Mouse (Mus musculus) midbrain, embryonic 15.5 days (tissue): Measurements from ENCODE around the gene Herc3. TPM values are rescaled to one million over a fixed set of nuclear protein-coding genes. Genes with fewer than 3 reads are reported as not detected.

Source experiments
- ATAC-seq: fragments of 200-750 bp; cut with Nextera tagmentation; replicated peaks from 2 replicates; pipeline ENCODE4 v1.8.0; 2017; ENCODE audit warnings: moderate TSS enrichment
- H3K27ac ChIP-seq: fragments of 300-500 bp; sonication (generic); 2 replicates; pipeline ENCODE4 v1.5.1; 2015; ENCODE audit warnings: mild to moderate bottlenecking, inconsistent platforms
- H3K27me3 ChIP-seq: fragments of 300-500 bp; sonication (generic); replicated peaks from 2 replicates; pipeline ENCODE4 v1.6.1; 2015; ENCODE audit warnings: inconsistent platforms
- H3K36me3 ChIP-seq: fragments of 300-500 bp; sonication (generic); replicated peaks from 2 replicates; pipeline ENCODE4 v1.6.1; 2015; ENCODE audit warnings: inconsistent platforms
- H3K4me1 ChIP-seq: fragments of 300-500 bp; sonication (generic); 2 replicates; pipeline ENCODE4 v1.6.1; 2015; ENCODE audit warnings: inconsistent platforms
- H3K4me2 ChIP-seq: fragments of 300-500 bp; sonication (generic); 2 replicates; pipeline ENCODE4 v1.6.1; 2015; ENCODE audit warnings: inconsistent platforms, mild to moderate bottlenecking, moderate library complexity
- H3K4me3 ChIP-seq: fragments of 300-500 bp; sonication (generic); 2 replicates; pipeline ENCODE4 v1.5.1; 2015; ENCODE audit warnings: mild to moderate bottlenecking, inconsistent platforms
- H3K9ac ChIP-seq: fragments of 300-500 bp; sonication (generic); 2 replicates; pipeline ENCODE4 v1.6.1; 2015; ENCODE audit warnings: mild to moderate bottlenecking, inconsistent platforms
- H3K9me3 ChIP-seq: fragments of 300-500 bp; sonication (generic); 2 replicates; pipeline ENCODE4 v1.6.1; 2016; ENCODE audit warnings: inconsistent platforms
- WGBS: fragments of 180-500 bp; shearing (Covaris S2); methylation state at CpG from one replicate; pipeline ENCODE4 v1.1.7; 2015; ENCODE audit warnings: mixed read lengths; 5-methylcytosine and 5-hydroxymethylcytosine counted together
- polyA plus RNA-seq: library from polyadenylated mRNA; unstranded; fragments of >200 nt; fragmentation: Nextera tagmentation; extraction: Ambion mirVana; gene quantifications from 2 replicates; pipeline ENCODE4 v1.2.1, GENCODE M21; 2015

Herc3 gene
- polyA plus RNA-seq, 1 experiment from 2014 or later: 31.3 TPM

DNA sequence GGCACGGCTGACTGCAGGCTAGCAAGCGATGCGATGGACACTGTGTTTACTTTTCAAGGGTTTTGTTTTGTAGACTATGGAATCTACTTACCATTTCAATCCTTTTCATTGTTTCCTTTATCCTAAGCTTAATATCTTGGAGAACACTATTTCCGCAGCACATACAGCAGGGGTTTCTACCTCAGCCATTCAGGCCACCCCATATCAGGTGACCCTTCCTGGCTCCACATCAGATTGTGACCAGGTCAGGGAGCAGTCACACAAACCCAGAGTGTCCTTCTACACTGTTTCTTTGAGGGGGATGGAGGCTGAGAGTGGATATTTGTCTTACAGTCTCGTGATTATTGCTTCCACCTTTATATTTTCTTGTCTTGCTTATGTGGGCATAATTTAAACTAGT, 131.4 kb downstream of the Herc3 start:
- no peak overlapping the region for H3K27ac ChIP-seq
- H3K9ac ChIP-seq: no peak overlapping the region

DNA sequence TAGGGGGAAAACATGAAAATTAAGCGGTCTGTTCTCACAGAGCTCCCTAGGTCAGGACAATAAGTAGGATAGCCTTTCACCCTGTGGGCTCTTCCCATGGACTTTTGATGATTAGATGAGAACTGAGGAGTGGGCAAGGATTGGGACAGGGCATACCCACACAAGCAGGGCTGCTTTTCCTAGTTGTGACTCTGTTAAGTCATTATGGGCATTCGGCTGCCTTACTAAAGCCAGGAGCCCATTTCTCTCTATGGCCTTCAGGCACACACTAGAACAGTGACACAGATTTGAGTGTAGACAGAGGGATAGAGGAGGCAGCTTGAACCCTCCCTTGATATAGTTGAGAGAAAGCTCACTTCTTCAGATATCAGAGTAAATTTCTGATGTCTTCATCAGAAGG, 132.8 kb downstream of the Herc3 start:
- Histone ChIP-seq H3K4me3 (no peak overlapping the region), H3K9me3 (no peaks in the 10 kb centered on the region), H3K4me1 (peaks cover 9% of the 10 kb centered on the region), H3K4me2 (no peak overlapping the region), H3K27ac (no peak overlapping the region), H3K9ac (no peak overlapping the region), H3K27me3 (no peaks in the 10 kb centered on the region), H3K36me3 (no peaks in the 10 kb centered on the region)
- ATAC-seq: no peak
- WGBS: 97% methylated on average over 2 of the region's 2 CpGs

More for the DNA sequence above, 131.4 kb downstream of the Herc3 start:
- H3K36me3 ChIP-seq: no peaks in the 10 kb centered on the region
- H3K4me3 ChIP-seq: no peak overlapping the region
- peaks cover 9% of the 10 kb centered on the region for H3K4me1 ChIP-seq
- ATAC-seq: no peak
- H3K27me3 ChIP-seq: no peaks in the 10 kb centered on the region
- no peak overlapping the region for H3K4me2 ChIP-seq
- WGBS: 81% methylated on average over 5 of the region's 5 CpGs
- no peaks in the 10 kb centered on the region for H3K9me3 ChIP-seq

- H3K9ac ChIP-seq: no peak overlapping the region
- H3K36me3 ChIP-seq: no peaks in the 10 kb centered on the region
- H3K4me3 ChIP-seq: no peak overlapping the region
- ATAC-seq: no peak
- H3K27me3 ChIP-seq: no peaks in the 10 kb centered on the region
- no peaks in the 10 kb centered on the region for H3K9me3 ChIP-seq
- H3K27ac ChIP-seq: no peak overlapping the region
- peaks cover 9% of the 10 kb centered on the region for H3K4me1 ChIP-seq
- H3K4me2 ChIP-seq: no peak overlapping the region
Measured at GRCm38 (mm10) chr6:58964565-58964964, 133.3 kb downstream of the Herc3 start.

DNA sequence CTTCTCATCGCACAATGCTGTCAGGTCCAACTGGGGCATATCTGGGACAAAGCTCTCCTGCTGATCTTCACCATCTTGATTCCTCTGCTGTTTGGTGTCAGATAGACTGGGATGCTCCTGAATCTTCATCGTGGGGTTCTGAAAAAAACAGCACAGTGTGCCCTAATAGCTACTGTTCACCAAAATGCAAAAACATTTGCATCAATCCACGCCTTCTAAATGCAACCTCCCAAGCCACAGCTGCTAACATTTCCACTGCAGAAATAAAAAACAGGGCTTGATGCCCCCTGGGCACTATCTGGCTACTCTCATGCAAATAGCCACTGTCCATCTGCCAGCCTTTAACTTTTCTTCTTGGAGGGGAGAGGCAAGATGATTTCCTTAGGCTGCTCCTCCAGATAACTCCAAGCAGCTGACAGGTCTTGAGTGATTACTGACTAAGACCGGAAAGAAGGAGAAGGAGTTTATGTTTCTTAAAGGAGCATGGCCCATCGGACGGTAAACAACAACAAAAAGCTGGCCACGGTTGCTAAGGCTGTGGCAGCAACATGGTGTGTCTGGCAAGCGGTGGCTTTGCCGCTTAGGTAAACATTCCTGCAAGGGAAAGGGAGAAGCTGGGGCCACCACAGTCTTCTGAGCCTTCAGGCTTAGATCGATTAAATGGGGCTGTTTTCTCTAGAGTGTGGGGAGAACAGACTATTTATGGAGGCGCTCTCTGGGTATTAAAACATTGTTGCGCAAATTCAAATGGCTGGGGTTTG, 134.0 kb downstream of the Herc3 start:
- 39% methylated on average over 12 of the region's 12 CpGs for WGBS
- ATAC-seq: peak; percentile 71
- no peak overlapping the region for H3K9ac ChIP-seq
- H3K4me1 ChIP-seq: peaks cover 9% of the 10 kb centered on the region
- no peaks in the 10 kb centered on the region for H3K27me3 ChIP-seq
- H3K36me3 ChIP-seq: no peaks in the 10 kb centered on the region
- H3K27ac ChIP-seq: peak overlapping the region; percentile 42; the same call in 1 of the 2 replicates
- no peak overlapping the region for H3K4me3 ChIP-seq
- H3K9me3 ChIP-seq: no peaks in the 10 kb centered on the region
- H3K4me2 ChIP-seq: peak overlapping the region; percentile 15; the same call in 1 of the 2 replicates

DNA sequence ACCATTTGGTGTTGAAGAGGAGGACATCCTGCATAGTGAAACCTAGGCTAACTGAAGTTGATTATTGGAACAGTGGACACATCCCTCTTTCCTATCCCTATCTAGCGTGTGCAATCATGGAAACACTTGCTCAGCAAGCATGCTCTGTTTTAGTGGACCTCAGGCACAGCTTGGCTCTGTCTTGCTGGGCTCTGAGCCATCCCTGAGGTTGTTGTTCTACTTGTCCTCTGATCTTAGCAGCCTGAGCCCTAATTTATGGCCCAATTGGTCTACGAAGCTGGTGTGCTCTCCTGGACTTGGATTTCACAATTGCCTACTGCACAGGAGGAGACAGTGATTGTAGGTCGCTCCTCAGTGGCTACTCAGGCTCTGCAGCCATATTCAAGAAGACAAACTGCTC, 137.0 kb downstream of the Herc3 start:
- no peak overlapping the region for H3K9ac ChIP-seq
- H3K4me3 ChIP-seq: no peak overlapping the region
- WGBS: 84% methylated on average over 3 of the region's 3 CpGs
- H3K9me3 ChIP-seq: no peaks in the 10 kb centered on the region
- no peak overlapping the region for H3K27ac ChIP-seq
- H3K27me3 ChIP-seq: no peaks in the 10 kb centered on the region
- peaks cover 9% of the 10 kb centered on the region for H3K4me1 ChIP-seq
- no peak for ATAC-seq
- no peaks in the 10 kb centered on the region for H3K36me3 ChIP-seq
- no peak overlapping the region for H3K4me2 ChIP-seq

Other genes with a start within 250 kb of the Herc3 start
- 33.3 and 37.6 TPM in 2 replicates for gene Abcg2, start 246.9 kb upstream of the Herc3 start, polyA plus RNA-seq
- gene Nap1l5, start 75.6 kb downstream of the Herc3 start, polyA plus RNA-seq: 247 and 248 TPM in 2 replicates
- 10.9 and 12.5 TPM in 2 replicates for gene Fam13a, start 193.1 kb downstream of the Herc3 start, polyA plus RNA-seq